Mouse (Mus musculus) spleen, adult 2 months (tissue): ENCODE data around the gene Tasp1. TPM values are rescaled to one million over a fixed set of nuclear protein-coding genes. Genes with fewer than 3 reads are reported as not detected.

Experiments
- DNase-seq, 2 experiments: peaks; one replicate each; pipeline versions ENCODE4 v3.0.0 to v3.0.0-alpha.2; 2012 to 2021; ENCODE audit warnings: low spot score in 2 of 2, low read depth in 1 of 2
- H3K27ac ChIP-seq: fragments of 200-500 bp; 2 replicates; pipeline ENCODE4 v1.5.1; 2012; ENCODE audit warnings: low read length, inconsistent platforms; ENCODE audit not compliant: insufficient read depth
- H3K27me3 ChIP-seq: fragments of 200-500 bp; 2 replicates; pipeline ENCODE4 v1.6.1; 2012; ENCODE audit warnings: mild to moderate bottlenecking, moderate library complexity, low read length, inconsistent platforms; ENCODE audit not compliant: control insufficient read depth, insufficient read depth
- H3K36me3 ChIP-seq: fragments of 200-500 bp; 2 replicates; pipeline ENCODE4 v1.6.1; 2012; ENCODE audit warnings: mild to moderate bottlenecking, low read length, inconsistent platforms; ENCODE audit not compliant: control insufficient read depth, insufficient read depth
- H3K4me1 ChIP-seq: fragments of 200-500 bp; 2 replicates; pipeline ENCODE4 v1.6.1; 2011; ENCODE audit warnings: inconsistent platforms; ENCODE audit not compliant: control insufficient read depth, insufficient read depth, insufficient read length
- H3K4me3 ChIP-seq: fragments of 200-500 bp; 2 replicates; pipeline ENCODE4 v1.5.1; 2011; ENCODE audit warnings: mild to moderate bottlenecking, inconsistent platforms; ENCODE audit not compliant: insufficient read depth, insufficient read length; ENCODE audit errors: extremely low read depth
- CTCF ChIP-seq: fragments of 200-500 bp; IDR thresholded peaks from 2 replicates; pipeline ENCODE4 v1.5.1; 2011; ENCODE audit warnings: mild to moderate bottlenecking, inconsistent platforms; ENCODE audit not compliant: insufficient read depth, insufficient read length, insufficient replicate concordance; ENCODE audit errors: extremely low read depth
- POLR2A ChIP-seq: fragments of 200-500 bp; IDR thresholded peaks from 2 replicates; pipeline ENCODE4 v1.6.1; 2011; ENCODE audit warnings: low read depth, low read length, inconsistent platforms
- WGBS: fragments of 180-500 bp; shearing (Covaris S2); methylation state at CpG from one replicate; pipeline ENCODE4 v1.1.7; 2018; 5-methylcytosine and 5-hydroxymethylcytosine counted together
- polyA plus RNA-seq: library from polyadenylated mRNA; depleted of rRNA; stranded (reverse); fragments of >200 nt; gene quantifications from 2 replicates; pipeline ENCODE4 v1.2.3, GENCODE M21; 2012

Tasp1 gene
- polyA plus RNA-seq, 1 experiment = 2.1 TPM

DNA sequence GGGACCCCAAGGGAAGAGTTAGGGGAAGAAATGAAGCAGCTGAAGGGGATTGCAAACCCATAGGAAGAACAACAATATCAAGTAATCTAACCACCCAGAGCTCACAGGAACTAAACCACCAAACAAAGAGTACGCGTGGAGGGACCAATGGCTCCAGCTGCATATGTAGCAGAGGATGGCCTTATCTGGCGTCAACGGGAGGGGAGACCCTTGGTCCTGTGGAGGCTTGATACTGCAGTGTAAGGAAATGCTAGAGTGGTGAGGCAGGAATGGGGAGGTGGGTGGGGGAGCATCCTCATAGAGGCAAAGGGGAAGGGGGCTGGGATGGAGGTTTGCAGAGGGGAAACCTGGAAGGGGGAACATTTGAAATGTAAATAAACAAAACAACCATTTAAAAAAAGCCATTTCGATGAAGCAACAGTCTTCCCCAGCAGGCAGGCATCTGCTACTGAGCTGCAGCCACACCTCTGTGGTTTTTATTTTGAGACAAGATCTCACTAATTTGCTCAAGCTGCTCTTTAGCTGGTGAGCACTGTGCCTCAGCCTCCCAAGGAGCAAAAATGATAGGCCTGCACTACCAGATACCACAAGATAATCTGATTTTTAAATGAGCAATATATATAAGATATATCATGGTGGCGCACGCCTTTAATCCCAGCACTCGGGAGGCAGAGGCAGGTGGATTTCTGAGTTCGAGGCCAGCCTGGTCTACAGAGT, 160.0 kb downstream of the Tasp1 start:
- Histone ChIP-seq H3K4me3 (no peak overlapping the region), H3K27ac (no peak overlapping the region), H3K27me3 (no peaks in the 10 kb centered on the region), H3K4me1 (no peaks in the 10 kb centered on the region), H3K36me3 (no peaks in the 10 kb centered on the region)
- TF ChIP-seq CTCF (no peak), POLR2A (no peak)
- WGBS = 87% methylated on average over 9 of the region's 9 CpGs
- DNase-seq = no peak

DNA sequence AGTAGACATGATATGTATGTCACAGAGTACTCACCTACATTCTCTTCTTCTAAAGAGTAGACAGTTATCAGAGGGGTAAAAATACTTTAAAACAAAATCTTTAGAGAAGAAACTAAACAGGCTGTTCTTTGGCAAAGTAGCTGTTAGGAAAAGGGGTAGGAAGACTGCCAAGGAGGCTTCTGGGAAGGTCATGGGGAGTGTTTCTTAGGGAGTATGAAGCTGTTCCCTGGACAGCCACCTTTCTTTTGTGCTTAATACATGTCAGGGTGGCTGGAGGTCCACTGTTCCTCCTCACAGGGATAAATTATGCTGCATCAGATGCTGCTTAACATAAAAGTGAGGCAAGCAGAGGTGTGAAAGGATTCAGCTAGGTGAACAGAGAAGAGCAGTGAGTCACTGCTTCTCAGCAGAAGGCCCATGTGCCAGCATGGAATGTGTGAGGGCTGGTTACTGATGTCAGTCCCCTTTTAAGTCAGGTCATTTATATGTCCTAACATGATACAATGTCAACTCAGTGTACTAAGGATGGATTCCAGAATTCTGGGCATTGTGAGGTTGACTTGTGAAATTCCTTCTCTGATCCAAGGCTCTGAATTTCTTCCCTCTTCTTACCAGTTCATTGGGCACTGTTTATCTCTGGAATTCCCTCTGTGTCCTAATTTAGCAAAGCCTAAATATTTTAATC, 175.1 kb downstream of the Tasp1 start:
- Histone ChIP-seq H3K4me3 (no peak overlapping the region), H3K27me3 (no peaks in the 10 kb centered on the region), H3K4me1 (no peaks in the 10 kb centered on the region), H3K36me3 (no peaks in the 10 kb centered on the region), H3K27ac (no peak overlapping the region)
- TF ChIP-seq POLR2A (no peak), CTCF (no peak)
- no peak for DNase-seq

DNA sequence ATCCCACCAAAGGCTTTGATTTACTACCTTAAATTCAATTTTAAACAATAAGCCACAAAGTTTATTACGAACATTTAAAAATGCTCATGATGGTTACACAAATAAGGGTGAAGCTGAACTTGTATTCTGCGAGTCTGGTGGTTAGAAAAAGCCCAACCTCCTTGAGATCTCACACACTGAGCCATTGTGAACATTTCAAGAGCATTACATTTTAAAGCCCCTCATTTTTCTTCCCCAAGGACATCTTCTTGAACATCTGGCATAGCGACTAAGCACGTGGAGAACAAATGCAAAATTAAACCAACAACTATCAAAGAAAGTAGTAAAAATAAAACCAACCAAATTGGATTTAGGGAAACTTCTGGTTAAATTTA, 182.4 kb downstream of the Tasp1 start:
- Histone ChIP-seq H3K27ac (no peak overlapping the region), H3K4me3 (no peak overlapping the region), H3K27me3 (no peaks in the 10 kb centered on the region), H3K36me3 (no peaks in the 10 kb centered on the region), H3K4me1 (no peaks in the 10 kb centered on the region)
- WGBS = 96% methylated on average over 4 of the region's 4 CpGs
- TF ChIP-seq CTCF (no peak), POLR2A (no peak)
- no peak for DNase-seq

DNA sequence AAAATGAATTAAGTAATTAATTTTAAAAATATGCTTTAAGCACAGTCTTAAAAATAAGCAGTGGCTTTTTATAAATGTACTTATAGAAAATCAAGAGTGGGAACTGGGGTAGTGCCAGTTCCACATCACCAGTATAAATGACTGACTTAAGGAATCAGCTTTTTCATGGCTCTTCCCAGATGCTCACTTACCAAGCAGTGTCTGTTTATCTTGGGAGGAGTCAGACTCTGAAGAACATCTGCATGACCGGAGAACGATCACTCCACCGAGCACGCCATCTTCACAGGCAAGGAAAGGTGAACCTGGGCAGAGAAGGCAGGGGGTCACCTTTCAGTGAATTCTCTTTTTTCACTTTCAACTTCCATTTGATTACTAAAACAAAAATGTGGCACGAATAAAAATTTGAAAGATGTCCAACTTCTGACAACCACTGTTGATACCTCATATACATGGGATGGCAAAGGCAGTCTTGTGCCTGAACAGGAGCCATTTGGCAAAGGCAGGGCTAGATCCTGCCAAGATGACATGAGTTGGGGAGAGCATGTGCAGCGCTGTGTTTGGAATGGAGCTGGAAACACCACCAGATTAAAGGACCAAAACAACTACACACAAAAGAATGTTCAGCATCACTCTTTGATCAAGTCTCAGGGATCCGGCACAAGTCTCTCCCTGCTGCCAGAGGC, 182.9 kb downstream of the Tasp1 start:
- DNase-seq = no peak
- Histone ChIP-seq H3K4me1 (no peaks in the 10 kb centered on the region), H3K27ac (no peak overlapping the region), H3K4me3 (no peak overlapping the region), H3K27me3 (no peaks in the 10 kb centered on the region), H3K36me3 (no peaks in the 10 kb centered on the region)
- 92% methylated on average over 7 of the region's 7 CpGs for WGBS
- TF ChIP-seq POLR2A (no peak), CTCF (no peak)

DNA sequence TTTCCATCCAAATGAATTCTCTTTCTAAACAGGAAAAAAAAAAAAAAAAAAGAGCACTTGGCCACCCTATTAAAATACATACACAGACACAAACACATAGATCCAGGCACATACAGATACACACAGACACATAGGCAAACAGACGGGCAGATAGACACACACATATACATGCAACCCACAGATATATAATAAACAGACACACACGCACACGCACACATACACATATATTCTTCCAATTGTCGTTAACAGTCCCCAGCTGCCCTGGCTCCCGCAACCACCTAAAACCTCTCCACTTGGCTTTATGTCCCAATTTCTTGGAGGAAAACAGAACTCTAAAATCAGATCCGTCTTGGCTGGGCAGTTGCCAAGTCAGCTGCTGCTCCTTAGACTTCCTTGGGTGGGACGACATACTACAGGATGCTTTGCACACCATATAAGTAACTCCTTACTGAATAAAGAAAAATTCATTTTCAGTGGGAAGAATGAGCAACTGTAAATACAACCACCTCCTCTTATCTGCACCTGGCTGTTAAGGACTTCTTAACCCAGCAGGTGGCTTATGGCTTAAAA, 188.5 kb downstream of the Tasp1 start:
- Histone ChIP-seq H3K36me3 (no peaks in the 10 kb centered on the region), H3K4me1 (no peaks in the 10 kb centered on the region), H3K27me3 (no peaks in the 10 kb centered on the region), H3K27ac (no peak overlapping the region), H3K4me3 (no peak overlapping the region)
- no peak for TF ChIP-seq POLR2A
- TF ChIP-seq CTCF = no peak
- WGBS = 94% methylated on average over 7 of the region's 7 CpGs
- no peak for DNase-seq

DNA sequence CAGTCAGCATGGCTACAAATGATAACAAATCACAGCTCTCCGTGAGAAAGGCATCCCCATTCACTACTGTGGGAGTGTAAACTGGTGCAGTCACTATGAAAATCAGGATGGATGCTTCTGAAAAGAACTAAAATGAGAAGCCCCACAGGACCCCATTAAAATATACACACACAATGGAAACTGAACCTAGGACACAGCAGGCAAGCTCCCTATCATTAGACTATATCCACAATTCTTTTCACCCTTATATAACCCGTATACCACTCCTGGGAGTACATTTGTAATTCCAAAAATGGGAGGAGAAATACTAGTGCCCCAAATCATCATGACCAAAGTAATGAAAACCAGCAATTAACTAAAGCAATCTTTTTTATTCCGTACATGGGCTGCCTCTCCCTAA, 190.7 kb downstream of the Tasp1 start:
- Histone ChIP-seq H3K4me3 (no peak overlapping the region), H3K4me1 (no peaks in the 10 kb centered on the region), H3K27me3 (no peaks in the 10 kb centered on the region), H3K36me3 (no peaks in the 10 kb centered on the region), H3K27ac (no peak overlapping the region)
- TF ChIP-seq CTCF (no peak), POLR2A (no peak)
- DNase-seq = no peak
- WGBS = 92% methylated on average over 3 of the region's 3 CpGs
